Mouse (Mus musculus) c-Kit-negative CD71-positive TER-119-positive erythroid progenitor cells, embryonic 14.5 days (primary cell): ENCODE measurements at regions not wholly inside any gene's neighbourhood (a gene's known extent, or its start where the extent isn't known, plus 50 kb on each side); places are given as distances from the start of the nearest gene placed in this dataset.

Experiments
- DNase-seq: peaks from one replicate; pipeline ENCODE4 v3.0.0-alpha.2; 2013; ENCODE audit warnings: low read depth, low spot score

DNA sequence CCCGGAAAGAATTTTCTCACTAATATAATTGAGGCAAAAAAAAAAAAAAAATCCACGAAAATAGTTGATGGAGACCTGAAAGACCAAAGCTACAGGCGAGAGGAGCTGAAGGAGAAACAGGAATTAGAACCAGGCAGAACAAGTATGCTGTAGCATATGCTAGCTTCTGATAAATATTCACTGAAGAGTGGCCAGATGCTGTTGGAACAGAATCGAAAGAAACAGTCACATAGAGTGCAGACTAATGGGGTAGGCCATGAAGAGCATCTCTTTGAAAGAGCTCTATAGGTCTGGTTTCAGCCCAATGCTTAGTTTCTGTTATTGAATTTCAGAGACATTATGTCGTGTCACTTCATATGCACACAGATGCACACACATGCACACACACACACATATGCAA lies 386.3 kb upstream of the Slc30a5 start:
- no peak for DNase-seq

DNA sequence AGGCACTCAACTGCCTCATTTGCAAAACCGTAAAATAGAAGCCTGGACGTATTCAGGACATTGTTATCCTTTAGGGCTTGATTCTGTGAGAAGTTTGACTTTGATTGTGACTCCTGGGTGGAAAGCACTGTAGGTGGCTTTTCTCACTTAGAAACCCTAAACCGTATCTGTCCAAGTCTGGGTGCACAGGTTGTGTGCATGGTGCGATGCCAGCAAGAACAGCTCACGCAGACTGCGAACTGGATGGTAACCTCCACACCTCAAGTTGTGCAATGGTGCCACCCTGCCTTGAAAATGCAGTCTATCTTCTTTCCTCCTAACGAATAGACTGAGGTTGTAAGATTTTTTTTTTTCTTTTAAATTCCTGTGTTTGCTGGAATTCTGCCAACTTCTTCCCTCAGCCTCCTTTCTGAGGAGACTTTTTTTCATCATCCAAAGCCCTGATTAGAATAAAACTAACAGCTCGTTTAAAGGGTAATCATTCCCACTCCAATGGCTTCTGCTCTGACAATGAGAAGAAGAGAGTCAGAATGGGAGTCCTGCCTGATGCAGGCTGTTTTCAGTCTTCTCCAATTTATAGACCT lies 383.8 kb upstream of the Slc30a5 start:
- DNase-seq, result no peak

DNA sequence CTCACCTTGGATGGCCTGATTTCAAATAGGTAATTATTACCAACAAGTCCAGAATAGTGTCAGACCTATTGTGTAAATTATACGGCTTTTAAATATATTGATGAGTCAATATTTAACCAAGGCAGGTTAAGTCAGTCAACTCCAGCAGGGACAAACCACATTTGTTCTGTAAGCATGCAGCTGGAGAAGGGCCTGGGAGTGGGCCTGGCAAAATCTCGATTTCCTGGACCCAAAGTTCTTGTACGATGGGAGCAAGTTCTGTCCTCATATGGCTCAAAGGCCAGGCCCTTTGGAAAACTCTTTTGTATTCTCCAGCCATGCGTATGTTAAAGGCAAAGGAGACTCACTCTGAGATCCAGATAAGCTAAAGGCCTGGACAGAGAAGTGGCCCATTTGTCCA lies 383.2 kb upstream of the Slc30a5 start:
- DNase-seq, result no peak

DNA sequence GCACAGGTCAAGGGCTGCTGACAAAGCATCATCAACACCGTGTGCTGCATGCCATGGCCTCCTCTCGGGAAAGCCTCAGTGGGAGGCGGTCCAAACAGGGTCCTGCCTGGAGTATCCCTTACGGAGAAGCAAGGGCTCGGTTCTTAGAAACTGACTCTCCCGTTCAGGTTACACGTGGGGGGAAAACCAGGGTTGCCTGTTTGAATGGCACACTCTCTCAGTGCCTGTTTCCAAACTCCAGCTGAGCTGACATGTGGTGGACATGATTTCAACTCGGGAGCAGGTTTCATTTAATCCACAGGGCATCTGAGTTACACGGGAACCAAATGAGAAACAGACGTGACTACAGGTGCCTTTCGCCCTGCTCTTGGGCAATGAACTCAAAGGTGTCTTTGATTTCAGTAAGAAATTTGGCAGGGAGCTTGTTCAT lies 382.6 kb upstream of the Slc30a5 start:
- DNase-seq, result no peak

DNA sequence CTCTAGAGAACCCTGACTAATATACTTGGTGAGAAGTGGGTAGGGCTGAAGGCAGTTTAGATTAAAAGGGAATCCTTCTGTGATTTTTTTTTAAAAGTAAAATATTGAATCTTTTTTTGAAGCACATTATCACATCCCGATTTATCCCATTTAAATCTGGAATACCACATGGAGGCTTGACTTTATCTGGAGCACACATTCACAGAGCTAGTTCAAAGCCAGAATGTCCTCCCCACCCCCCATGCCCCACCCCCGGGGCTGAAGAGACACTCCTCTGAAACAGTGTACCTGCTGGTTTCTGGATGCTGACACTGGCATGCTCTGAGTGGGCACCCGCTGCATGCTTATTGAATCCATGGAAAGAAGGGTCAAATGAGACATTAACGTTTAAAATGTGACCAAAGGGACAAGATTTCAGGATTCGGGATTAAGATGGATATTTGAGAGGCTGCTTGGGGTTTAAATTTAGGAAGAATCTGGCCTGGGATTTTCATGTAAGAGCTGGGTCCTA lies 382.0 kb upstream of the Slc30a5 start:
- no peak for DNase-seq

DNA sequence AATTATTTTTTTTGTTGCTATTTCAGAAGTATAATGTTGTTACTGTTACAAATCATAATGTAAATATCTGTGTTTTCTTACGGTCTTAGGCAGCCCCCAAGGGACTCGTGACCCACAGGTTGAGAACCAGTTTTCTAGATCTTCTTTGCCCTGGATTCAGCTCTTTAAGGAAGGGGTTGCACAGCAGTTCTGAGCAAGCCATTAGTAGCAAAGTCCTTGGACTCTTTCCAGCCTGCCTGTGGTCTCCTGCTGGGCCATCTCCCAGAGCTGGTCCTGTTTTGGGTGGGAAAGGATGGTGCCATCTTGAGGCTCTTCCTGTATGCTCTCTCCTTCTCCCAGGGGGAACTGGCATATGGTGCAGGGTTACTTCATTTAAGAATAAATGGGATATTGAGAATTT lies 380.9 kb upstream of the Slc30a5 start:
- no peak for DNase-seq

DNA sequence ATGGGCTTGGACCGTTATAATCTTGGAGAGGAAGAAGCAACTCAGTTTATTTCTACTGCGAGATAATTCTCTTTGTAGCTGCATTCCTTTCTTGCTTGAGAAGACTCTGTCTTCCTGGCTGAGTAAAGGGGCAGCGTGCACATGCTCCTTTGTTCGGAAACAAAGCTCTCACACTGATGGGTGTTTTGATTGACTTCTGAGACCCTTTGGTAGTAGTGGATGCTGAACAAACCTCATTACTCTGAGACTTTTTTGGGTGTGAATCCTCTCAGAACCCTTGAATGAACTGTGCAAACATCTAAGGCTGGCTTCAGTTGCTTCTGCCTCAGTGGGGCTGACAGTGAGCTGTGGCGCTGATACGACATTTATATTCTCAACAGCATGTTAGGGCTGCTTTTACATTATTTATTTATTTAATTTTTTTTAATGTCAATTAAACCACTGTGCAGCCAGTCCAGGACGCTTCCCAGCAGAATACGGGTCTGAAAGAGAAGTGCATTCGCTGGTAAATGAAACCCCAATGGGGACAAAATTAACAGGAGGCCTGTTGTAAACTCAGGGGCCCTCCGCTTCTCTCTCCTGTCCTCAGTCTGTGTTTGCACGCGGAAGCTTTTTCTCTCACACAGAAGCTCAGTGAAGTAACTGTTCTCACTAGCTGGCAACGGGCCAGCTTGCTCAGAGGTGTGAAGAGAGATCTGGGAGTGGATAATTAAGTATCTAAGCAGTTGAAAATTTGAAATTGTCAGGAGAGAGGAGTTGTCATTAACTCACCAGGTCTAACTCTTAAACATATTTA lies 380.1 kb upstream of the Slc30a5 start:
- no peak for DNase-seq

DNA sequence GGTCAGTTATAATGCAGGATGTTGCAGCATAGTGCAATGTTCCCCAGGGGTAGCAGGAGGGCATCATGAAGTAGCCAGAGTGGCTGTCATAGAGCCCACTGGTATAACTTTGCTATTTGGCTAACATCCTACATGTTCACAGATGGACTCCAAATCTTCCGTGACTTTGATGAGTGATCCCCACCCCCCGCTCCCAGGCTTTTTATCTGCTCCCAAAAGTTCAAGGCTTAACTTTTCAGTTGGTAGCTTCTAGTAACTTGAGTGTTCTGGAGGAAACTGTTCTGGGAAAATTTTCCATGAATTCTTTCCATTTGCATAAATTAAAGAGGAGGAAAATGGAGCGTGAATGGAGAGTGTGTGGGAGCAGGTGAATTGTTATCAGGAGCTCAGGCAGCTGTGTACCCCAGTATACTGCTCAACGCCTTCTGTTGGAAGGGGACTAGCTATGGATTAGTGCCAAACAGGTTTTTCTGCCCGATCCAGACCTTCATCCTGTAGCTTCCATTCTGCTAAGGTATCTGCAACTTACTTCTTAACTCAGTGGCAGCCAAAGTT lies 379.2 kb upstream of the Slc30a5 start:
- no peak for DNase-seq

DNA sequence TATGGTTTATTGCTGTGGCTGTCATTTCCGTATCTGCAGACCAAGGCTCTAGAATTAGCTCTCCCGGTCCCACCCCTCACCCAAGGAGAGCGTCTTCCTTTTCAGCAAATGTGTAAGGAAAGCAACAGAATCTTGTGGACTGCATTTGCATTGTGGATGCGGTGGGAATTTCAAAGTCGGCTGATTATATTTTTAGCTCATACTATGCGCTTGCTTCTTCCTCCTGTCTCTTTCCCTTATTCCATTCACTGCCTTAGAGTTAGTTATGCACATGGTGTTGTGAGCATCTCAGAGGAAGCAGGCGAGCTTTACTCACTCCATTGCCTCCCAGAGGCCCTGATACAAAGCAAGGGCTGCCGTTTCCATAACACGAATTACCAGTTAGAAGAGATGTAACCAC lies 375.6 kb upstream of the Slc30a5 start:
- no peak for DNase-seq

DNA sequence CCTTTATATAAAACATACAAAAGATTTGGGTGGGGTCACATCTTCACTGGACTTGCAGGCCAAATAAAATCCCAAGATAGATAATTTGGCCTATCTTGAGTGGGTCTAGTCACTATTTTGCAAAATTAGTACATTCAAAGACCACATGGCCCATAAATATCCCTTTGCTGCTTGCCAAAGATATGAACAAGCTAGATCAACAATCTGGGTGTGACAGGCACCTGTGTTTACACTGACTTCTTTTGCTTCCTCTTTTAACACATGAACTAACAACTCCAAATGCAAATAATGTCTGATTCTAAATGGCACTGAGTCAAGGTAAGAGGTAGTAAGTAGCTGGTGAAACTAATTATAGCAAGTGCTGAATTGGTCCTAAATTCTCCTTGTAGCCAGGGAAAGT lies 370.2 kb upstream of the Slc30a5 start:
- DNase-seq, result no peak

DNA sequence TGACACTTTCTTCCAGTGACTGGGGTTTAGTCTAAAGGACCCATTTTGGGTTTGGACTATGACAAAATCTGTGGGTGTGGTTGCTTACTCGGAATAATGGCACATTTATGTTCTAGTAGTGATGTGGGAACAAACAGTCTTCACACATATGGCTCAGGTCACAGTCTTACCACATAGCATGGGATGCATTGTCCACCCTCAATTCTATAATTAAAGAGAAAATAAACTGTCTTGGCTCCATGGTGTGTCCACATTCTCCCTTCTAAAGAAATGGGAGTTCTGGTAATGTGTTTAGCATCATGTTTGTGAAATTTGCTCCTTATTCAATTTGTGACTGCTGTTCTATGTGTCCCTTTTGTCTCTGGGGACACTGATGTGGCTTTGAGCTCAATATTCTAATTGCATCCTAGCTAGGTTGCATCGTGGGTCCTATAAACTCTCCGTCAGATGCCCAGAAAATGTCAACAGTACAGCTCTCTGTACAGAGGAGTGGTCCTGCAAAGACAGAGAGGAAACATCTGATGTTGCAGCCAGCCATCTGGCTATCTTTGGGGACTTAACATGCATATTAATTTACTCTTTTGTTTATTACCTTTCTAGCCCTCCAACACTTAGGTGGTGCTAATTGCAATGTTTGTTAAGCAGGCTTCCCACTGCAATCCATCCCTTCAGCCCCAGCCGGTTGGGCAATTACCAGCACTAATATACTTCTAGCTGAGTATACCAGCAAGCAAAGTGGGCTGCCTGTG lies 369.5 kb upstream of the Slc30a5 start:
- no peak for DNase-seq

DNA sequence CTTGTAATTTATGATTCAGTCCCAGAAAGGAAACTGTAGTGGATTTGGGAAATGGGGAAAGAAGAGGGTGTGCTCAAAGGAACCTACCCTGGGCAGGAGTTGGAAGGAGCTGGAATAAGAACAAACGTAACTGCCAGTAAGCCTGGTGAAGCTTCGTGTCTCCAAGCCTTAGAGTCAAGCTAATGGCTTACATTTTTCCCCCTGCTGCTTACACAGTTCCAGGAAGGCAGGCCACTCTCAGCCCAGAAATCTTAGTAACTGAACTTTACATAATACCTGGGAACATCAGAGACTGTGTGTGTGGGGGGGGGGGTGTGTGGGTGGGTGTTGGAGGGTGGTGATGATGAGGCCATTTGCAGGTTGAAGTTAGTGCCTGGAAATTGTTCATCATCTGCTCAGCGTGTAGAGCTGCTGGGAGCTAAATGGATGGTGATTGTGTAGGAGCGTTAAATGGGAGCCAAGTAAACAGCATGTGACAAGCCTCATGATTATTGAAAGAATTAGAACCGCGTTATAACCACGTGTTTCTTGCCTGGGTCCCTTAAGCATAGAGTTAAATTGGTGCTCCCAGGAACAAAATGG lies 357.1 kb upstream of the Slc30a5 start:
- no peak for DNase-seq

DNA sequence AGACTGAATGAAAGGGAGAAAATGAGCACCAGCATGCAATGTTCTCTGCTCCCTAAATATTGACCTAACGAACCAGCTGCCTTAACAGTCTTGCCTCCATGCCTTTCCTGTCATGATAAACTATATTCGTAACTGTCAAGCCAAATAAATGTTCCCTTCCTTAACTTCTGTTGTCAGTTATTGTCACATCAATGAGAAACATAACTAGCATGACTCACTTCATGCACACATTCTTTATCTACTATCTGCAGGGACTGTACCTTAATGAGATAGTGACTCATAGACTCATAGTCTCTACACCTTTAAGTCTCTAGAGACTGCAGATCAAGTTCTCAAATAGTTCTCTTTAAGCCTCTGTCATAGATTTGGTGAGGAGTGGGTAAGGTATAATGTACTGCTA lies 349.2 kb upstream of the Slc30a5 start:
- DNase-seq, result no peak

DNA sequence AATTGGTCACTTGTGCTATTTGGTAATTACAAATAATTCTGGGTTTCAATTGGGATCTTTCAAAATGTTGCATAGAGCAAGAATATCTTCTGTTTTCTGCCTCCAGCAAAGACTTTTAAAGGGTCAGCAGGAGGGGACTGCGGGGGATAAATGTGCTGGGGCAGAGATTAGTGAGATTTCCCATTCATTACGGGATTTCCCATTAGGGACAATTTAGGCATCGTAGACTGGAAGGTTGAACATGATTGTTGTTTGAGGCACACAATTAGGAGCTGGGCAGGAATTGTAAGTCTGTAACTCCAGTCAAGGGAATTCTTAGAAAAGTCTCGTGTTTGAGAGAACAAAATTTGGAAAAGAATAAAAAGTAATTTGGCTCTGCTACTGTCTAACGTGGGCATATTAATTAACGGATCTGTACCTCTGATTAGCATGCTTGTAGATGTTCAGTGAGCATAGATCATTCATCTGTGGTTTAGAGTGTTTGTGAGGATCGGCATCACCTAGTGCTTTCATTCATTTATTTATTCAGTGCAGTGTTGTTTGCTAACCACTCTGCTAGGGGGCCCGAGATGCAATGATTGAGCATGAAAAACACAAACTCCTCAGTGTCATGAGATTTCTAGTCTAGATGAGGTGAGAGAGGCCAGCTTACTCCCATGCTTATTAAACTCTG lies 341.9 kb upstream of the Slc30a5 start:
- no peak for DNase-seq

DNA sequence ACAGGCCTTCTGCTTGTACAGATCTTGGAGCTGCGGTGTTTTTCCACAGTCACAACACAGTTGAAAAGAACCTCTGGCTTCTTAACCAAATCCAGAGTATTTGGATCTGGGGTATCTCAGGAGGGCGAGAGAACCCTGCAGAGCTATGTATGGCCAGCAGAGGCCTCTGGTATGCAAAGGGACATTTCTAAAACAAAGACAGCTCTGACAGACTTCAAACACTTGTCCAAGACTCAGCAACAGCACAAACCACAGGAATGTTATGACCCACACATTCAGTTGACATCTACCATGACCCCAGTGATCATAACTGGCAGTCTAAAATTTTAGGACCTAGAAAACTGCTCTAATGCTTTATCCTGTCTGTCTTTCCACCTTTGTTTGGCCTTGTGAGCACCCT lies 328.5 kb upstream of the Slc30a5 start:
- DNase-seq, result no peak

DNA sequence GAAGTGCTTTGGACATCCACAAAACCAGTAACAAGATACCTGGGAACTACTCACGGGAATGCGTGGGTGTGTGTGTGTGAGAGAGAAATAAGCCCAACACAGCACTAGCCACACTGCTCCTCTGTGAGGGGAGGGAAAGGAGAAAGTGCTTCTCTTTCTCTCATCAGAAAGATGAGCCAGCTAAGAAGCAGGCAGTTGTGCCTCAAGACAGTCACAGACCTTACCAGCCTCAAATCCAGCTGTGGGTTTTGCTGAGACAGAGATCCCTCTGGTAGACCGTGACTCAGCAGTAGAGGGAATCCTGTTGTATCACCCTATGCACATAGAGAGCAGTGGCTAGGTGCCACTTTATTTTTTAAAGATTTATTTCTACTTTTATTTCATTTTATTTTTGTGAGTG lies 326.7 kb upstream of the Slc30a5 start:
- DNase-seq, result no peak

DNA sequence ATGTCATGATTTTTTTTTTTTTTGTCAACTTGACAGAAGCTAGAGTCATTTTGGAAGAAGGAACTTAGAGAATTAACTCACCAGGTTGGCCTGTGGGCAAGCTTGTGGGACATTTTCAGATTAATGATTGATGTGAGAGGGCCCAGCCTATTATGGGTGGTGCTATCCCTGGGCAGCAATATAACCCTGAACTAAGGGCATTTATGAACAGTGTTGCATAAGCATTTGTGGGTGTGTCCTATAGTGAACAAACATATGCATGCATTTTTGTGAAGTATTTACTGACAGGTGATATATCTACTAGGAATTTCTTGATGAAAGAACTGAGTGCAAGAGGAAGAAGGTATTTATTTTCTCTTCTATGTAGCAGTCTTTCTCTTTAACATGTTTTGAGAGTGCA lies 320.5 kb upstream of the Slc30a5 start:
- DNase-seq, result no peak

DNA sequence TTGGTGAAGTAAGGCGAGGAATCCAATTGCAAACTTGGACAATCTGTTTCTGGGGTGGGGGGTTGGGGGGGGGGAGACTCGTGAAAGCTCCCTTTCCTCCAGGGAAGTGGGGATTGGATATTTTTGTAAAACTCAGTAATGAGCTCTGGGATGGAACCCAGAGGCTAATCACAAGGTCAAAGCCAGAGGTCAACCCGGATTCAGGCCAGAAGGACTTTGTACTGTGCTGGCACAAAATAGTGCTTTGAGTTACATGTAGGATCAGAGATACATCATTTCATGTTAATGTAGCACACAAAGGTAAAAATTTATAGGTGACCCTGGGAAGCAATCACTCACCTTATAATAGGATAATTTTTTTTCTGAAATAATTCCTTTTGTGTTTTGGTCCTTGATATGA lies 309.5 kb upstream of the Slc30a5 start:
- DNase-seq, result no peak

DNA sequence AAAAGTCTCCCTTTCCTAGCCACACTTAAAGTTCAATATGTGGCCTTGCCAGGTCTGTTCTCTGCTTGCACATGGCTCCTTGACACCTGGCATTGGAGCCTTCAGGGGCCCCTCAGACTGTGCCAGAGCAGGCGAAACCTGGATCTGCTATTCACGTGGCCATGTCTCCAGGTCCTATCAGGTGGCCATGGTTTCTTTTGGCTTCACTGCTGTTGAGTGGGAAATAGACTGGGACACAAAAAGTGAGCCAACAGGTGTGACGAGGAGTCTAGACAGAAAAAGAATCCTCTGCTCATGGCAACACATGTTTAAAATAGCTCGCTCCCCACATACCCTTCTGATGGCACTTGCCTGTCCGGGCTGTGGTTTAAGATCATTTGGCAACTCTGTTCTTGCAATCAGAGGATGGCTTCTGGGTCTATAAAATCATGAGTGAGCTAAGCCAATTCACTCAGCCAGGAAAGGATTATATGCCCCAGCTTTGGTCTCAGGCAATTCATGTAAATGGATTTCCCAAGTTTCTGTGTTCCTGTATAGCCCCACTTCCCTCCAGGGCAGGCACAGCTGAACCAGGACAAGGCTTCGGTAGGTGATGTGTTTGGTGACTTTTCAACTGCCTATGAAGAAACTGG lies 309.0 kb upstream of the Slc30a5 start:
- DNase-seq, result no peak

DNA sequence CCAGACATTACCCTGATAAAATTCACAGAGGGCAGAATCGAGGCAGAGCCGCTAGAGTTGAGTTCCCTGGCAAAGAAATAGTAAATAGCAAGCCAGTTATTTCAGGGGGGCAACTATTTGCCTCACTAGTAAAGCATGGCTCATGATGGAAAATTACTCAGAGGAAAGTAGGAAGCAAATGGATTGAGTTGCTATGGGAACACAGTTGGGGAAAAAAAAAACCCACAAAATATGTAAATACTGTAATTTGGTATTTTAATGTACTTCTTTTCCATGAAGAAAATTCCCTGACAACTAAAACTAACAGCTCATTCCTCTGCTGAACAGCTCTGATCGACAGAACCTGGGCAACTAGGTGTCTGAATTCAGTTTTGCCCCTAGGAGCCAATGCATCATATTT lies 296.2 kb upstream of the Slc30a5 start:
- no peak for DNase-seq

DNA sequence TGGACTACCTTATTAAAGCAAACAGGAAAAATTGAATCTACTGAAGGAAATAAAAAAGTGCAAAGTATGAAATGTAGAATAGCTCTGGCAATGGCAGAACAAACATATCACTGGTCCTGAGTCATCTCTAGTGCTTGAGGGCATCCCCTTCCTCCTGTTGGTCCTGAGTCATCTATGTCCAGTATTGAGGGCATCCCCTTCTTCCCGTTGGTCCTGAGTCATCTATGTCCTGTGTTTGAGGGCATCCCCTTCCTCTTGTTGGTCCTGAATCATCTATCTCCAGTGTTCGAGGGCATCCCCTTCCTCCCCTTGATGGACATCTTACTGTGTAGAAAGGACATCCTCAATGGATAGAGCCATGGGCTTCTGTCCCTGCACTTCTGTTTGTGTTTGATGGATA lies 294.6 kb upstream of the Slc30a5 start:
- DNase-seq, result no peak
